Mouse (Mus musculus) E14TG2a.4 (cell line): ENCODE data around the gene Vmn1r53.
"Not testable (repeated sequence)": the region's sequence is repeated elsewhere in the genome, so short reads cannot be mapped to it uniquely, and the experiment has no call there.

Experiments used
- CTCF ChIP-seq: conservative IDR thresholded peaks from 2 replicates; pipeline ENCODE4 v1.5.1; 2014; ENCODE audit warnings: low read length
- NANOG ChIP-seq: IDR thresholded peaks from 2 replicates; pipeline ENCODE4 v1.6.1; 2014; ENCODE audit warnings: borderline replicate concordance, low read length, mixed read lengths

DNA sequence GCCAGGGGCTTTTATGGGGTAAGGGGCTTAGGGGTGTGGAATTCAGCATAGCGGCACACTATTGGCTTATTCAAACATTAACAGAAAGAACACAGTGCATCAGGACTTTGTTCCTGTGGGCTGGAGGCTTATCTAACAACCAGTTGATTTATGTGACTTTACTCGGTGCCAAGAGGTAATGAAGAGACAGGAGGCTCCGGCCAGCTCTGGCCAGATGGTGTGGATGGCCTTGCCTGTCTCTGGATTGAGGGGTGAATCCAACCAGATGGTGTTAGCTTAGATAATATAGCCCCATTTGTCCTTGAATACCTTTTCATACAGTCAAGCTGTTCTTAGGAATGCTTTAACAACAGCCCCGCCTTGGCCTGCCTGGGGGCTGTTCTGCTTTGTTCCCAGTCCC, 7.9 kb upstream of the Vmn1r53 start:
- not testable (repeated sequence) for TF ChIP-seq CTCF, NANOG
